Mouse (Mus musculus) cerebellum, adult 2 months (tissue): Measurements from ENCODE around the gene Gsta1. TPM values are rescaled to one million over a fixed set of nuclear protein-coding genes. Genes with fewer than 3 reads are reported as not detected.
A peak's percentile ranks its signal among the peaks of the same experiment; 100 is the strongest.
"Not testable (repeated sequence)": the region's sequence is repeated elsewhere in the genome, so short reads cannot be mapped to it uniquely, and the experiment has no call there.

Experiments used
- DNase-seq, 2 experiments: peaks; one replicate each; pipeline ENCODE4 v3.0.0; 2021
- H3K27ac ChIP-seq: fragments of 200-500 bp; 2 replicates; pipeline ENCODE4 v1.5.1; 2012; ENCODE audit warnings: low read length, control low read depth, inconsistent platforms; ENCODE audit not compliant: insufficient read depth
- H3K27me3 ChIP-seq: fragments of 200-500 bp; 2 replicates; pipeline ENCODE4 v1.6.1; 2012; ENCODE audit warnings: inconsistent platforms, mild to moderate bottlenecking, low read length, moderate library complexity; ENCODE audit not compliant: control insufficient read depth, insufficient read depth
- H3K4me1 ChIP-seq: fragments of 200-500 bp; 2 replicates; pipeline ENCODE4 v1.6.1; 2011; ENCODE audit warnings: low read length; ENCODE audit not compliant: control insufficient read depth, insufficient read depth
- H3K4me3 ChIP-seq: fragments of 200-500 bp; replicated peaks from 2 replicates; pipeline ENCODE3; 2011; ENCODE audit warnings: mild to moderate bottlenecking, low read depth, low read length, control low read depth; ENCODE audit not compliant: insufficient read depth
- CTCF ChIP-seq: fragments of 200-500 bp; IDR thresholded peaks from 2 replicates; pipeline ENCODE4 v1.5.1; 2011; ENCODE audit warnings: low read depth, mild to moderate bottlenecking, control low read depth, low read length, moderate library complexity, borderline replicate concordance; ENCODE audit not compliant: insufficient read depth
- WGBS: fragments of 180-500 bp; shearing (Covaris S2); methylation state at CpG from one replicate; pipeline ENCODE4 v1.1.7; 2018; 5-methylcytosine and 5-hydroxymethylcytosine counted together
- polyA plus RNA-seq: library from polyadenylated mRNA; depleted of rRNA; stranded (reverse); fragments of >200 nt; gene quantifications from 2 replicates; pipeline ENCODE4 v1.2.3, GENCODE M21; 2012; rRNA removed

Gene Gsta1
- polyA plus RNA-seq, 1 experiment = not detected

GRCm38 (mm10) chr9:78259688-78260087 lies 29.2 kb downstream of the Gsta1 start:
- H3K4me1 ChIP-seq, H3K27ac ChIP-seq, H3K4me3 ChIP-seq, H3K27me3 ChIP-seq: not testable (repeated sequence)
- TF ChIP-seq CTCF = peak; percentile 21; the same call in 1 of the 2 replicates
- DNase-seq = peak; percentile 30 to 43
- 0% methylated on average over 1 of the region's 6 CpGs for WGBS

- WGBS = 84% methylated on average over 3 of the region's 3 CpGs
- H3K4me3 ChIP-seq, H3K4me1 ChIP-seq, DNase-seq, H3K27me3 ChIP-seq, H3K27ac ChIP-seq: not testable (repeated sequence)
Measured at GRCm38 (mm10) chr9:78270945-78271344, 40.5 kb downstream of the Gsta1 start.

GRCm38 (mm10) chr9:78282002-78282711 lies 51.7 kb downstream of the Gsta1 start:
- peak in 1 of 2 experiments; percentile 4 for DNase-seq
- H3K4me3 ChIP-seq, H3K27ac ChIP-seq, H3K4me1 ChIP-seq, H3K27me3 ChIP-seq: not testable (repeated sequence)
- 44% methylated on average over 4 of the region's 4 CpGs for WGBS

GRCm38 (mm10) chr9:78289063-78289462 lies 58.6 kb downstream of the Gsta1 start:
- DNase-seq, H3K27me3 ChIP-seq, H3K4me3 ChIP-seq, H3K27ac ChIP-seq, H3K4me1 ChIP-seq: not testable (repeated sequence)
- 63% methylated on average over 1 of the region's 1 CpGs for WGBS

DNA sequence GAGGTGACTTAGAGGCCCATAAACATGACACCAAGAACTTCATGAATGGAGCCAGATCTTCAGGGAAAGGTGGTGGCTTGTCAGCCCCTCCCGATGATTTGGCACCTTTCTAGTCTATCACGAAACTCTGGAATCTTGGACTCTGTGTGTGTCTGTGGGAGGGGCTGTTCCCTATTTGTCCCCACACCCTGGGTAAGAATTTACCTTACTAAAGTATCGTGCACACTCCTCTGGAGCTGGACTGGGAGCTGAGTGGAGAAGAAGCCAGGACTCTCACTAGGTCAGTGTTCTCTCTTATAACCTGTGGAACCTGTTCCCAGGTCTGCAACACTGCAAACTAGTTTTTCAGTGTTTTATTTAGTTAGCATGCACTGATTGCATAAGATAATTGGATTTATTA lies 59.3 kb downstream of the Gsta1 start, which contains the start of gene Gm10639:
Gm10639 (plus strand) TSS at position 201 of the 400 bp plus-strand sequence.
- not testable (repeated sequence) for H3K4me3 ChIP-seq, H3K4me1 ChIP-seq, DNase-seq, H3K27me3 ChIP-seq, H3K27ac ChIP-seq
- WGBS = 73% methylated on average over 3 of the region's 3 CpGs

Other genes starting within 250 kb of the Gsta1 start
- gene Gcm1, start 178.7 kb upstream of the Gsta1 start, polyA plus RNA-seq = not detected in 2 replicates
- gene Fbxo9, start 121.6 kb upstream of the Gsta1 start, polyA plus RNA-seq = 207 and 224 TPM in 2 replicates
- 15.1 and 16.9 TPM in 2 replicates for gene Ick, start 121.5 kb upstream of the Gsta1 start, polyA plus RNA-seq
- 107 and 113 TPM in 2 replicates for gene Gsta4, start 47.9 kb upstream of the Gsta1 start, polyA plus RNA-seq
- gene Gm3776, start 26.5 kb downstream of the Gsta1 start, polyA plus RNA-seq = not detected in 2 replicates
- not detected in 2 replicates for gene Gm10639, start 59.3 kb downstream of the Gsta1 start, polyA plus RNA-seq
- gene Omt2a, start 84.1 kb downstream of the Gsta1 start, polyA plus RNA-seq = not detected in 2 replicates
- not detected in 2 replicates for gene Omt2b, start 96.9 kb downstream of the Gsta1 start, polyA plus RNA-seq
- not detected in 2 replicates for gene Gsta2, start 125.1 kb downstream of the Gsta1 start, polyA plus RNA-seq
- 0.41 TPM in 2 replicates for gene Dppa5a, start 137.5 kb downstream of the Gsta1 start, polyA plus RNA-seq
- 0.23 and 0.24 TPM in 2 replicates for gene Ooep, start 148.1 kb downstream of the Gsta1 start, polyA plus RNA-seq
- gene Ddx43, start 165.1 kb downstream of the Gsta1 start, polyA plus RNA-seq = 0.05 and 0.08 TPM in 2 replicates
- 0.33 and 0.40 TPM in 2 replicates for gene Cgas, start 212.6 kb downstream of the Gsta1 start, polyA plus RNA-seq
- 31.6 TPM in 2 replicates for gene Mto1, start 217.6 kb downstream of the Gsta1 start, polyA plus RNA-seq
- 0.34 and 0.40 TPM in 2 replicates for gene Gm17324, start 218.1 kb downstream of the Gsta1 start, polyA plus RNA-seq